Mouse (Mus musculus): Measurements from ENCODE around the gene Apon.

- TF ChIP-seq POLR2A (IDR thresholded peaks at IDR 0.05; ENCODE audit: control insufficient read depth, low read depth, low read length): no peak
- TF ChIP-seq CTCF (IDR thresholded peaks at IDR 0.05; ENCODE audit: control insufficient read depth, insufficient read depth, insufficient replicate concordance, low read depth, low read length): no peak
Measured at GRCm38 (mm10) chr10:128269206-128269910, 15.5 kb downstream of the Apon start.

All from testis, adult 2 months (tissue).